Mouse (Mus musculus) 3T3-L1 (cell line): ENCODE data around the gene Afap1.

Experiments used
- DNase-seq: peaks from one replicate; pipeline ENCODE4 v3.0.0-alpha.2; 2015; ENCODE audit warnings: low read depth, low spot score

Gene Afap1

GRCm38 (mm10) chr5:35933059-35933458 lies 39.9 kb downstream of the Afap1 start:
- no peak for DNase-seq

- DNase-seq, result no peak
Observed at GRCm38 (mm10) chr5:35935939-35936338, 42.8 kb downstream of the Afap1 start.

- DNase-seq, result no peak
Observed at GRCm38 (mm10) chr5:35938249-35939223, 45.4 kb downstream of the Afap1 start.

GRCm38 (mm10) chr5:35939958-35940357 lies 46.8 kb downstream of the Afap1 start:
- no peak for DNase-seq

- DNase-seq, result no peak
Observed at GRCm38 (mm10) chr5:35943541-35943940, 50.4 kb downstream of the Afap1 start.

GRCm38 (mm10) chr5:35946841-35947240 lies 53.7 kb downstream of the Afap1 start:
- DNase-seq, result no peak

GRCm38 (mm10) chr5:35947427-35947826 lies 54.3 kb downstream of the Afap1 start:
- DNase-seq, result peak; percentile 28

- peak; percentile 78 for DNase-seq
Observed at GRCm38 (mm10) chr5:35948225-35948975, 55.3 kb downstream of the Afap1 start.

- peak; percentile 54 for DNase-seq
Observed at GRCm38 (mm10) chr5:35949061-35949460, 55.9 kb downstream of the Afap1 start.

- DNase-seq, result no peak
Observed at GRCm38 (mm10) chr5:35950504-35950903, 57.4 kb downstream of the Afap1 start.

GRCm38 (mm10) chr5:35954055-35954718 lies 61.1 kb downstream of the Afap1 start:
- no peak for DNase-seq

- DNase-seq, result no peak
Observed at GRCm38 (mm10) chr5:35956268-35956667, 63.1 kb downstream of the Afap1 start.

- no peak for DNase-seq
Observed at GRCm38 (mm10) chr5:35958681-35959080, 65.6 kb downstream of the Afap1 start.

- DNase-seq, result no peak
Observed at GRCm38 (mm10) chr5:35960168-35960567, 67.0 kb downstream of the Afap1 start.

GRCm38 (mm10) chr5:35961271-35961670 lies 68.2 kb downstream of the Afap1 start:
- DNase-seq, result no peak

GRCm38 (mm10) chr5:35963635-35964034 lies 70.5 kb downstream of the Afap1 start:
- no peak for DNase-seq

GRCm38 (mm10) chr5:35965036-35965435 lies 71.9 kb downstream of the Afap1 start:
- no peak for DNase-seq

- no peak for DNase-seq
Observed at GRCm38 (mm10) chr5:35969857-35970256, 76.7 kb downstream of the Afap1 start.

- no peak for DNase-seq
Observed at GRCm38 (mm10) chr5:35970380-35971105, 77.4 kb downstream of the Afap1 start.

- DNase-seq, result peak; percentile 87
Observed at GRCm38 (mm10) chr5:35971841-35972578, 78.9 kb downstream of the Afap1 start.

- peak; percentile 43 for DNase-seq
Observed at GRCm38 (mm10) chr5:35972739-35973138, 79.6 kb downstream of the Afap1 start.
